Mouse (Mus musculus) thymus, adult 2 months (tissue): ENCODE results near the gene Bdkrb2. TPM values are rescaled to one million over a fixed set of nuclear protein-coding genes. Genes with fewer than 3 reads are reported as not detected.

Source experiments
- DNase-seq: peaks from one replicate; pipeline ENCODE4 v3.0.0; 2021
- H3K27ac ChIP-seq: fragments of 200-500 bp; 2 replicates; pipeline ENCODE4 v1.5.1; 2012; ENCODE audit warnings: low read length, control low read depth; ENCODE audit not compliant: control insufficient read depth, insufficient read depth
- H3K27me3 ChIP-seq: fragments of 200-500 bp; 2 replicates; pipeline ENCODE4 v1.6.1; 2012; ENCODE audit warnings: mild to moderate bottlenecking, low read length, moderate library complexity, mixed read lengths; ENCODE audit not compliant: control insufficient read depth, insufficient read depth
- H3K36me3 ChIP-seq: fragments of 200-500 bp; 2 replicates; pipeline ENCODE4 v1.6.1; 2012; ENCODE audit warnings: mild to moderate bottlenecking, low read length, moderate library complexity; ENCODE audit not compliant: control insufficient read depth, insufficient read depth
- H3K4me1 ChIP-seq: fragments of 200-500 bp; replicated peaks from 2 replicates; pipeline ENCODE4 v1.6.1; 2012; ENCODE audit warnings: low read length; ENCODE audit not compliant: control insufficient read depth, insufficient read depth
- H3K4me3 ChIP-seq: fragments of 200-500 bp; 2 replicates; pipeline ENCODE4 v1.5.1; 2012; ENCODE audit warnings: mild to moderate bottlenecking, low read length, control low read depth, moderate library complexity; ENCODE audit not compliant: control insufficient read depth, insufficient read depth
- CTCF ChIP-seq: fragments of 200-500 bp; IDR thresholded peaks from 2 replicates; pipeline ENCODE4 v1.5.1; 2012; ENCODE audit warnings: mild to moderate bottlenecking, control low read depth, low read length, moderate library complexity, borderline replicate concordance; ENCODE audit not compliant: control insufficient read depth, poor library complexity, insufficient read depth; ENCODE audit errors: extremely low read depth
- POLR2A ChIP-seq: fragments of 200-500 bp; IDR thresholded peaks from 2 replicates; pipeline ENCODE4 v1.6.1; 2012; ENCODE audit warnings: mild to moderate bottlenecking, low read length, control low read depth, moderate library complexity; ENCODE audit not compliant: control insufficient read depth, poor library complexity, insufficient read depth; ENCODE audit errors: extremely low read depth
- WGBS: fragments of 180-500 bp; shearing (Covaris S2); methylation state at CpG from one replicate; pipeline ENCODE4 v1.1.7; 2018; 5-methylcytosine and 5-hydroxymethylcytosine counted together
- polyA plus RNA-seq: library from polyadenylated mRNA; depleted of rRNA; stranded (reverse); fragments of >200 nt; gene quantifications from 2 replicates; pipeline ENCODE4 v1.2.3, GENCODE M21; 2012; rRNA removed

The Bdkrb2 gene
- polyA plus RNA-seq, 1 experiment: 1.4 TPM

DNA sequence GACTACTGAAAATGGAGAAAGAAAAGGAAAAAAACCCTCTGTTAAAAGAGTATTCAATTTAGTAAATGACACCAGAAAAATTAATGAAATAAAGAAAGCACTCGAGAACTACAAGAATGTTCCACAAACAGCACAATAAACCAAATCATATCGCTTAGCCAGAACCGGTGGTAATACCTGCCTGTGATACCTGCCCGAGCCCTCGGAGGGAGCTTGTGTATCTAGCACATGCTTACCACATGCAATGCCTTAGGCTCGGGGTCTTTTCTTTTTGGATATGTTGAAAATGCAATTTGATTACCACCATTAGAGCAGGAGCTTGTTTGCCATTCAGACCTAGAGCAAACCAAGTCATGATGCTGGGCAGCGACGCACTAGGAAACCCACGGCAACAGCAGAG lies 73.5 kb downstream of the Bdkrb2 start:
- no peaks in the 10 kb centered on the region for H3K4me1 ChIP-seq
- H3K36me3 ChIP-seq: peaks cover 67% of the 10 kb centered on the region
- no peak overlapping the region for H3K27ac ChIP-seq
- 97% methylated on average over 9 of the region's 9 CpGs for WGBS
- no peak overlapping the region for H3K4me3 ChIP-seq
- H3K27me3 ChIP-seq: no peaks in the 10 kb centered on the region
- DNase-seq: no peak
- TF ChIP-seq CTCF: no peak
- TF ChIP-seq POLR2A: no peak

DNA sequence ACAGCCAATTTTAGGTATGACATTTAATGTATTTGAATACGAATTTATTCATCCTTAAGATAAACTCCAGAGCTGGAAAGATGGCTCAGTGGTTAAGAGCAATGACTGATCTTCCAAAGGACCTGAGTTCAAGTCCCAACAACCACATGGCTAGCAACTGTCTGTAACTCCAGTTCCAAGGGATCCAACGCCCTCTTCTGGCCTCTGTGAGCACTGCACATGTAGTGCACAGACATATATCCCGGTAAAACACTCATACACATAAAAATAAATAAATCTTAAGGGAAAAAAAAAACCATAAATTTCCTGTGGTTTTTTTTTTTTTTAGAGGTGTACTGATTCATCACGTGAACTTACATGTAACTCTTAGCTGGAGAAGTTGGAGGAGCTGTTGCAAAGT lies 74.5 kb downstream of the Bdkrb2 start:
- DNase-seq: no peak
- no peak for TF ChIP-seq CTCF
- no peak for TF ChIP-seq POLR2A
- Histone ChIP-seq H3K27ac (no peak overlapping the region), H3K36me3 (peaks cover 77% of the 10 kb centered on the region), H3K4me3 (no peak overlapping the region), H3K4me1 (no peaks in the 10 kb centered on the region), H3K27me3 (no peaks in the 10 kb centered on the region)
- 89% methylated on average over 4 of the region's 4 CpGs for WGBS

DNA sequence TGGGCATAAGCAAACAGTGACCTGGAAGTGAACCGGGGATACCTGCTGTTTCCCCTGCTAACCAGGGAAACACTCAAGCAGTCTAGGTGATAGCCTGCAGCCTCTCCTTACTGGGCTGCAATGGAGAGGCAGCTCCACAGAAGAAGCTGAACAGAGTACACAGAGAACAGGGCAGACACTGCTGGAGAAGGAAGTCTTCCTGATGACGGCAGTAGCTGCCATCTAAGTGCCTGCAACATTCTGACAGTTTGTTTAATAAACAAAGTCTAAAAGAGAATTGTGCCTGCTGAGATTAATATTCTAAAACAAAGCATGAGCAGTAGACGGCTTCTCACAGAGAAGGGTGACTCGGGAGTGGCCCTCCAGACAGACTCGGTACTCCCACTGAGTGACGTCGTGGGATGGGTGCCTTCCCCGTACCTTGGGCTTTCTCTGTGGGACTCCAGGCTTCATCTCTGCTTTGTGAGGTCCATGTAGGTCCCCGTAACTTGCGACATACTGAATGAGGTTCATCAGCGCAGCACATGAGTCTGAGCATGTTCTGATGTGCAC lies 79.8 kb downstream of the Bdkrb2 start:
- H3K27me3 ChIP-seq: no peaks in the 10 kb centered on the region
- TF ChIP-seq CTCF (no peak), POLR2A (no peak)
- no peak overlapping the region for H3K27ac ChIP-seq
- H3K4me1 ChIP-seq: no peaks in the 10 kb centered on the region
- WGBS: 97% methylated on average over 11 of the region's 11 CpGs
- H3K4me3 ChIP-seq: no peak overlapping the region
- DNase-seq: no peak
- peaks cover 95% of the 10 kb centered on the region for H3K36me3 ChIP-seq

Other genes with a start within 250 kb of the Bdkrb2 start
- 0.05 TPM in 1 of 2 replicates, not detected in the other for gene Tunar, start 229.4 kb upstream of the Bdkrb2 start, polyA plus RNA-seq
- gene D430019H16Rik, start 109.4 kb upstream of the Bdkrb2 start, polyA plus RNA-seq: 1.1 and 1.2 TPM in 2 replicates
- gene Bdkrb1, start 39.9 kb downstream of the Bdkrb2 start, polyA plus RNA-seq: 1.6 and 2.3 TPM in 2 replicates
- 12.2 and 12.6 TPM in 2 replicates for gene Gskip, start 121.6 kb downstream of the Bdkrb2 start, polyA plus RNA-seq
- gene Atg2b, start 122.0 kb downstream of the Bdkrb2 start, polyA plus RNA-seq: 25.6 and 28.3 TPM in 2 replicates
- 0.13 and 0.20 TPM in 2 replicates for gene Ak7, start 142.8 kb downstream of the Bdkrb2 start, polyA plus RNA-seq
- gene Papola, start 221.5 kb downstream of the Bdkrb2 start, polyA plus RNA-seq: 91.1 and 114 TPM in 2 replicates